Mouse (Mus musculus) hindbrain, embryonic 13.5 days (tissue): ENCODE data around the gene Ttc28. TPM values are rescaled to one million over a fixed set of nuclear protein-coding genes. Genes with fewer than 3 reads are reported as not detected.

Experiments
- microRNA counts: library from miRNA; unstranded; fragments of <30 nt; microRNA quantifications from one replicate; lab custom pipeline; 2016
- microRNA-seq: library from miRNA; unstranded; fragments of <30 nt; microRNA quantifications from one replicate; pipeline ENCODE4, GENCODE M21; 2016
- polyA plus RNA-seq: library from polyadenylated mRNA; unstranded; fragments of >200 nt; fragmentation: Nextera tagmentation; extraction: Ambion mirVana; gene quantifications from 2 replicates; pipeline ENCODE4 v1.2.1, GENCODE M21; 2015

The Ttc28 gene
- polyA plus RNA-seq, 1 experiment from 2014 or later, result 20.2 TPM

MicroRNAs encoded within 50 kb of the gene (microRNA counts, 519-probe panel; counts per million panel counts)
- 2,427 counts per million, percentile 20 among the panel's probes with 10 or more counts for microRNA mmu-miR-701 (lab: Ali Mortazavi, UCI)

Small RNAs within 50 kb of the gene (microRNA-seq; reads per million reads assigned to microRNA genes)
- gene Mir701, result 119 reads per million, percentile 52 among the genes with 10 or more reads in this experiment

Other genes starting within 250 kb of the Ttc28 start
- gene Noc4l, start 226.4 kb upstream of the Ttc28 start, polyA plus RNA-seq, result 41.6 and 41.8 TPM in 2 replicates
- 14.8 and 16.5 TPM in 2 replicates for gene Ddx51, start 226.4 kb upstream of the Ttc28 start, polyA plus RNA-seq
- 53.4 and 54.8 TPM in 2 replicates for gene Ep400, start 109.1 kb upstream of the Ttc28 start, polyA plus RNA-seq
- gene Pus1, start 99.1 kb upstream of the Ttc28 start, polyA plus RNA-seq, result 22.3 and 22.5 TPM in 2 replicates
- 30.3 and 33.0 TPM in 2 replicates for gene Ulk1, start 69.7 kb upstream of the Ttc28 start, polyA plus RNA-seq
- 10.7 and 12.6 TPM in 2 replicates for gene Hscb, start 40.0 kb upstream of the Ttc28 start, polyA plus RNA-seq
- gene Chek2, start 39.8 kb upstream of the Ttc28 start, polyA plus RNA-seq, result 6.5 and 8.0 TPM in 2 replicates